Mouse (Mus musculus): Measurements from ENCODE around the gene Pdk4. TPM values are rescaled to one million over a fixed set of nuclear protein-coding genes. Genes with fewer than 3 reads are reported as not detected.
A peak's percentile ranks its signal among the peaks of the same experiment; 100 is the strongest.

Pdk4 gene
- polyA plus RNA-seq, 1 experiment from 2014 or later, result 1.9 TPM

DNA sequence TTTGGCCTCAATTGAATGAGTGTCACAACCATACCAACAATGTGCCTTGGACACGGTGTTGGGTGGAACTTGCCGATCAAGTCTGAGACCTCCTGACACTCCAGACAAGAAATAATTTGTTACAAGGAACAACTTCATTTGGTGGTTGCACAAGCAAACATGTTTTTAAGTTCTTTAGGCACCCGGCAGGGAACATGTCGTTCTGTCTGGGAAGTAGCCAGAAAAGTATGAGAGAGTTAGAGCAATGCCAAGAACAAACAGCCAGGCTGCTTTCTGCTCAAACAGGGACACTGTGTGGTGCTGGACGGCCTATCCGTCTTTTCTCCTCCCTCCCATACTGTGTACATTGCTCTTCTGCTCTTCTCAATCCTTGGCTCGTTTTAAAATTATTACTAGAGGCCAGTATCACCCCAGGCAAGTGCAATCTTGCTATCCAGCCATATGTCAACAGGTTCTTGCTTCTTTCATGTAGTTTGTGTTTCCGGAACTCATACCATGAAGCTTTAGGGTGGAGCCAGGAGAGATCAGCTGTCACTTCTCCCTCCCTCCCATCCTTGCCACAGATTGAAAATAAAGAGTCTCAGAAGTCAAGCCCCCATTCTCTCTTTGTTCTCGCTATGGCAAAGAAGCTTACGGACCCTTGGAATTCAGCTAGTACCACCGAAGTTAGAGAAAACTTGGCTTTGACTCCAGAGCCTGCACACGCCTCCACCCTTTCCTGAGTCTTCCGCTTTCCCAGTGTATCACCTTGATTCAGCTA, 52.8 kb downstream of the Pdk4 start:
- peak; percentile 75 for ATAC-seq (ENCODE audit: low FRiP score, low read depth)
- H3K4me2 ChIP-seq, result peak overlapping the region; percentile 13; the same call in 1 of the 2 replicates
- no peaks in the 10 kb centered on the region for H3K36me3 ChIP-seq
- no peaks in the 10 kb centered on the region for H3K4me1 ChIP-seq (replicated peaks)
- H3K9ac ChIP-seq, result no peak overlapping the region
- no peak overlapping the region for H3K27ac ChIP-seq (replicated peaks)
- H3K4me3 ChIP-seq, result no peak overlapping the region
- WGBS, result 28% methylated on average over 13 of the region's 13 CpGs
- no peaks in the 10 kb centered on the region for H3K9me3 ChIP-seq
- H3K27me3 ChIP-seq, result no peaks in the 10 kb centered on the region

DNA sequence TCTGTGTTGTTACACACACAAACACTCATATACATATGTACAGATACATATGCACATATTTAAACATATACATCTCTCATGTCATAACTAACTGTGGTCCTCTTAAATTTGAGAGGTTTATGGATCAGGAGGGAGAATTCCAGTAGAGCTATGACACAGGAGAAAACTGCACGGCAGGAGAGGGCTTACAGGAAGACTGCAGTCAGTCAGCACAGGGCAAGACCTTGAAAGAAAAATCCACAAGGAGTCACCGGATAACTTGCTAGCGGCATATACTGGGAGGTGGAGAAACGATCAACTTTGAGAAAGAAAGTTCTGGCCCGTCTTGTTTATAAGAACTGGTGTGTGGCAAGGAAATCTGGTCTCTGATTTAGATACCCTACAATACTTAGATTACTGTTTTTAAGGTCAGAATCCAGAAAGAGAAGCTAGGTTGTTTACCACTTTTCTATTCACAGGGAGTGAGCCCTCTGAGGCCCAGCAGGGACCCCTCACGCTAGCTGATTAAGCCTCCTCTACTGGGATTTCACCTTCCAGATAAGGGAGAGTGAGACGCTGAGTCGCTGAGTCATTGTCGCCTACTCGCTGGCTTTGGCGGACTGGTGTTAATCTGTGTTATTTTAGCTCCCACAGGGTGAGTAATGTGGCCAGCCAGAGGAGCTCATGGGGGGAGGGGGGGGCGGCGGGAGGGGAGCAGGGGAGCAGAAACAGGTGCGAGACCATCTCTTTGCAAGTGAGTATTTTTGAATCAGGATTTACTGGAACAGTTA, 53.6 kb downstream of the Pdk4 start:
- ATAC-seq (ENCODE audit: low FRiP score, low read depth), result peak; percentile 13; the same call in 1 of the 2 replicates
- no peaks in the 10 kb centered on the region for H3K27me3 ChIP-seq
- H3K4me3 ChIP-seq, result no peak overlapping the region
- no peaks in the 10 kb centered on the region for H3K9me3 ChIP-seq
- no peak overlapping the region for H3K9ac ChIP-seq
- peak overlapping the region; percentile 11; the same call in 1 of the 2 replicates for H3K4me2 ChIP-seq
- no peaks in the 10 kb centered on the region for H3K4me1 ChIP-seq (replicated peaks)
- H3K27ac ChIP-seq (replicated peaks), result no peak overlapping the region
- no peaks in the 10 kb centered on the region for H3K36me3 ChIP-seq
- WGBS, result 13% methylated on average over 14 of the region's 14 CpGs

DNA sequence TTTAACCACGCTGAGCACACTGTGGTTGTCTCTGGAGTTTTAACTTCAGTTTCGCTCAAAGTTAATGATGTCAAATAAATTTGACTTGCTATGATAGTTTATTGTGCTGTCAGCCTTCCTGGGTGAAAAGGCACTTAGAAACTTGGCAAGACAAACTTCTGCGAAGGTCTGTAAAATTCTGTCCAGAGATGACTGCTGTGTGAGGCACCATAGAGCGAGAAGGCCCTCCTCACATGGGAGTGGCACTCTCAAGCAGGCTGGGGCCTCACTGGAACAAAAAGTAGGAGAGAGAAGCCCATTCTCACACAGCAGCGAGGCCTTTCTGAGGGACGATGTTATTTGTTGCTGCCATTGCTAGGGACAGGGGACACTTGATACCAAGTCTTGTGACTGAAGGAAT, 54.9 kb downstream of the Pdk4 start:
- H3K4me2 ChIP-seq, result no peak overlapping the region
- H3K9ac ChIP-seq, result no peak overlapping the region
- no peaks in the 10 kb centered on the region for H3K27me3 ChIP-seq
- H3K9me3 ChIP-seq, result no peaks in the 10 kb centered on the region
- WGBS, result 92% methylated on average over 6 of the region's 6 CpGs
- no peak for ATAC-seq (ENCODE audit: low FRiP score, low read depth)
- no peak overlapping the region for H3K27ac ChIP-seq (replicated peaks)
- no peak overlapping the region for H3K4me3 ChIP-seq
- no peaks in the 10 kb centered on the region for H3K36me3 ChIP-seq
- no peaks in the 10 kb centered on the region for H3K4me1 ChIP-seq (replicated peaks)

DNA sequence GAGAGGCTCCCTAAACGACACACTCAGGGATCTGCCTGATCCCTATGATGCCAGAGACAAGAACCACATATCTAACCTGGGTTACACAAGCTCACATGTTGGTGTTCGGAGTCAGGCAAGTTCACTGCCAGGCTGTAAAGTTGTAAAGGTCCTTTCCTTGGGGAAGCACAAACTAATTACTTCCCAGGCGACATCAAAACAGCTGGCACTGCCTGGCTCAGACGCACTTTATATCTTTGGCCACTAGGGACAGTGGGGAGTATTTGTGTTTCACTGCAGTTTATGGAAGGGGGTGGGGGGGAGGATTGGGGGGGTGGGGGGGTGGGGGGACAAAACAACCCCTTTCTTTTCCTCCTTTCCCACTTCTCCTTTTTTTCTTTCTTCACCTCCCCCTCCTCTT, 58.4 kb downstream of the Pdk4 start:
- Histone ChIP-seq H3K4me1 (replicated peaks) (no peaks in the 10 kb centered on the region), H3K9ac (no peak overlapping the region), H3K27ac (replicated peaks) (no peak overlapping the region), H3K9me3 (no peaks in the 10 kb centered on the region), H3K36me3 (no peaks in the 10 kb centered on the region), H3K4me2 (no peak overlapping the region), H3K27me3 (no peaks in the 10 kb centered on the region), H3K4me3 (no peak overlapping the region)
- no peak for ATAC-seq (ENCODE audit: low FRiP score, low read depth)
- WGBS, result 49% methylated on average over 4 of the region's 4 CpGs

DNA sequence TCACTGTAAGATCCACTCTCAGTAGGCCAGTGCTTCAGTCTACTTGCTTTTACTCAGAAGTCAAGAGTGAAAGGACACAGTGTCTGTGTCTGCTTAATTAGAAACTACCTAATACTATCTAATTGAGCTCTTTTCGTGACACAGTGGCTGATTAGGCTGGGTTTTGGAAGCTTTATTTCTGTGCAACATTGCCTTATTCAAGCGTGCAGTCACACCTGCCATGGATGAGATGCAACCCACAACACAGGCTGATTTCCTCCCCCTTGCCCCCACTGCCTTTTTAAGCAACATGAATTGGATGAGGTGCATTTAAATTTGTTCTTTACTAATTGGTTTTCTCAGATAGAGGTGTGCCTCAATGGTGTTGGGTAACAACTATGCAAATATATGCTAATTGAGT, 62.2 kb downstream of the Pdk4 start:
- no peaks in the 10 kb centered on the region for H3K4me1 ChIP-seq (replicated peaks)
- H3K27me3 ChIP-seq, result no peaks in the 10 kb centered on the region
- H3K4me3 ChIP-seq, result no peak overlapping the region
- WGBS, result 78% methylated on average over 2 of the region's 2 CpGs
- no peaks in the 10 kb centered on the region for H3K9me3 ChIP-seq
- H3K9ac ChIP-seq, result no peak overlapping the region
- no peaks in the 10 kb centered on the region for H3K36me3 ChIP-seq
- no peak overlapping the region for H3K27ac ChIP-seq (replicated peaks)
- H3K4me2 ChIP-seq, result no peak overlapping the region
- no peak for ATAC-seq (ENCODE audit: low FRiP score, low read depth)

Other genes starting within 250 kb of the Pdk4 start
- 4.8 and 5.2 TPM in 2 replicates for gene Pon3, start 240.0 kb downstream of the Pdk4 start, polyA plus RNA-seq (2015; fragmentation: Nextera tagmentation; extraction: Ambion mirVana)
- 33.9 and 34.4 TPM in 2 replicates for gene Pon2, start 197.9 kb downstream of the Pdk4 start, polyA plus RNA-seq (2015; fragmentation: Nextera tagmentation; extraction: Ambion mirVana)
- gene Asb4, start 112.9 kb downstream of the Pdk4 start, polyA plus RNA-seq (2015; fragmentation: Nextera tagmentation; extraction: Ambion mirVana), result 15.8 and 15.9 TPM in 2 replicates
- gene Dync1i1, start 229.3 kb upstream of the Pdk4 start, polyA plus RNA-seq (2015; fragmentation: Nextera tagmentation; extraction: Ambion mirVana), result 29.5 and 29.7 TPM in 2 replicates